ENCODE assay signal across 8 mouse cellular contexts in the genomic region with DNA sequence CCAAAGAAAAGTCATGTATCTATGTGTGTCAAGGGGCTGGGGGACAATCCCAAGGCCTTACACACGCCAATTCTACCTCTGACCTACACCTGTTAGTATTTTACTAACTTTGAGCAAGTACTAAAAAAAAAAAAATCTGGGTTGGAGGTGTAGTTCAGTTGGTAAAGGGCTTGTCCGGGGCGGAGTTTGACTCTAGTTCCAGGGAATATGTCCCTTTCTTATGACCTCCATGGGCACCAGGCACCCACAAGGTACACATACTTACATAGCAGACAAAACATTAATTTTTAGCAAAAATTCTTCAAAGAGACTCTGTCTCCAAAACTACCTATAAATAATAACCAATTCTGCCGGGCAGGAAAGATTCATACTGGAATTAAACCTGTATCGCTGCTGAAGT. TPM values are rescaled to one million over a fixed set of nuclear protein-coding genes. Genes with fewer than 3 reads are reported as not detected.
DNase-seq lines count a peak whose midpoint lies in the region; ATAC-seq and TF ChIP-seq lines count a peak whose summit lies in the region.

No protein-coding gene starts in this region.

- TF ChIP-seq RAD21 in CH12.LX (IDR thresholded peaks at IDR 0.05; ENCODE audit: low read depth, low read length), result no peak

- peak overlapping the region; percentile 79 for H3K4me2 ChIP-seq in CH12.LX (ENCODE audit: insufficient read depth, low read depth, poor library complexity, severe bottlenecking)
- H3K4me2 ChIP-seq in forebrain, embryonic 16.5 days (ENCODE audit: low read length), result peak overlapping the region; percentile 87
- peak overlapping the region; percentile 75 for H3K4me2 ChIP-seq in liver, embryonic 13.5 days

- H3K79me2 ChIP-seq in CH12.LX (replicated peaks; ENCODE audit: control insufficient read depth, extremely low read depth, insufficient read depth, poor library complexity, severe bottlenecking), result peaks cover 58% of the 10 kb centered on the region

- no peaks in the 10 kb centered on the region for H3K27me3 ChIP-seq in heart, embryonic 10.5 days (ENCODE audit: insufficient read depth, poor library complexity, severe bottlenecking)
- no peaks in the 10 kb centered on the region for H3K27me3 ChIP-seq in CH12.LX (replicated peaks)
- no peaks in the 10 kb centered on the region for H3K27me3 ChIP-seq in forebrain, embryonic 16.5 days (replicated peaks; ENCODE audit: control insufficient read depth, insufficient read depth, low read length)
- no peaks in the 10 kb centered on the region for H3K27me3 ChIP-seq in liver, embryonic 13.5 days

- H3K4me1 ChIP-seq in heart, embryonic 10.5 days, result peaks cover 29% of the 10 kb centered on the region
- peaks cover 0 to 52% of the 10 kb centered on the region in 2 experiments; a peak in 2 of 4 replicates for H3K4me1 ChIP-seq in CH12.LX (ENCODE audit: control insufficient read depth in 1 of 2, insufficient read depth in 2 of 2)
- H3K4me1 ChIP-seq in forebrain, embryonic 16.5 days (replicated peaks; ENCODE audit: control insufficient read depth, insufficient read depth, low read length), result peaks cover 38% of the 10 kb centered on the region
- peaks cover 59% of the 10 kb centered on the region for H3K4me1 ChIP-seq in liver, embryonic 13.5 days (replicated peaks)

- WGBS in heart, embryonic 10.5 days, result 32% methylated on average over 5 of the region's 5 CpGs
- 45% methylated on average over 5 of the region's 5 CpGs for WGBS in forebrain, embryonic 16.5 days
- WGBS in liver, embryonic 13.5 days (ENCODE audit: insufficient replicate concordance), result 28% methylated on average over 5 of the region's 5 CpGs

- peaks cover 36% of the 10 kb centered on the region for H3K36me3 ChIP-seq in heart, embryonic 10.5 days
- H3K36me3 ChIP-seq in CH12.LX (replicated peaks in 1 of 2; ENCODE audit: control insufficient read depth in 1 of 2, insufficient read depth in 1 of 2, low read length in 1 of 2), result peaks cover 18 to 31% of the 10 kb centered on the region in 2 experiments
- no peaks in the 10 kb centered on the region; the same call in 1 of the 2 replicates for H3K36me3 ChIP-seq in forebrain, embryonic 16.5 days (ENCODE audit: control insufficient read depth, insufficient read depth)
- H3K36me3 ChIP-seq in liver, embryonic 13.5 days, result peaks cover 34% of the 10 kb centered on the region

- no peaks in the 10 kb centered on the region for H3K9me3 ChIP-seq in heart, embryonic 10.5 days
- H3K9me3 ChIP-seq in CH12.LX (replicated peaks; ENCODE audit: low read length), result no peaks in the 10 kb centered on the region
- H3K9me3 ChIP-seq in forebrain, embryonic 16.5 days (ENCODE audit: control insufficient read depth, low read length), result no peaks in the 10 kb centered on the region
- H3K9me3 ChIP-seq in liver, embryonic 13.5 days (replicated peaks), result no peaks in the 10 kb centered on the region

- dilution Hi-C loops in CH12.LX (cut with MboI; ENCODE audit: extremely low pct_ligation_motif_present, extremely low pct_unique_long_range_greater_than_20kb, low sequenced_read_pairs), result no loop called here

- peak overlapping the region; percentile 97 for H3K4me3 ChIP-seq in heart, embryonic 10.5 days
- peak overlapping the region; percentile 59 to 91 (median 84) for H3K4me3 ChIP-seq in CH12.LX (replicated peaks in 1 of 3; ENCODE audit: low read depth in 2 of 3, low read length in 2 of 3, poor library complexity in 1 of 3)
- H3K4me3 ChIP-seq in forebrain, embryonic 16.5 days (replicated peaks; ENCODE audit: low read length), result peak overlapping the region; percentile 73
- peak overlapping the region; percentile 82 for H3K4me3 ChIP-seq in liver, embryonic 13.5 days (replicated peaks)

- in situ Hi-C loops in CH12.LX (cut with MboI; ENCODE audit: low pct_ligation_motif_present, low pct_unique_long_range_greater_than_20kb, low sequenced_read_pairs), result no loop called here

- DNase-seq in heart, embryonic 10.5 days (ENCODE audit: low spot score), result no peak
- DNase-seq in heart, postnatal 25 days (ENCODE audit: low spot score), result no peak
- no peak for DNase-seq in CH12.LX (ENCODE audit: extremely low read depth)
- no peak for DNase-seq in liver, embryonic 13.5 days
- DNase-seq in frontal cortex, postnatal 25 days (ENCODE audit: low spot score in 2 of 2), result no peak
- DNase-seq in urinary bladder, postnatal 4 days (ENCODE audit: low spot score in 2 of 2), result no peak
- DNase-seq in frontal cortex, postnatal 14 days (ENCODE audit: low spot score in 2 of 2), result no peak

- H3K27ac ChIP-seq in heart, embryonic 10.5 days, result peak overlapping the region; percentile 98
- H3K27ac ChIP-seq in CH12.LX (ENCODE audit: insufficient read depth, low read depth), result no peak overlapping the region
- peak overlapping the region; percentile 73 for H3K27ac ChIP-seq in forebrain, embryonic 16.5 days (ENCODE audit: low read length)
- peak overlapping the region; percentile 83 for H3K27ac ChIP-seq in liver, embryonic 13.5 days

- ATAC-seq in forebrain, embryonic 16.5 days, result no peak
- no peak for ATAC-seq in liver, embryonic 13.5 days (ENCODE audit: low read depth)

- intact Hi-C loops in heart, postnatal 25 days (cut with DNase I), result loop anchor here (5.0 kb wide), 1 partner anchor 37 kb away; a partner anchor contains a TSS

- peak overlapping the region; percentile 82 for H3K9ac ChIP-seq in CH12.LX (ENCODE audit: insufficient read depth, low read depth)
- H3K9ac ChIP-seq in forebrain, embryonic 16.5 days (replicated peaks; ENCODE audit: low read depth, low read length), result peak overlapping the region; percentile 83
- H3K9ac ChIP-seq in liver, embryonic 13.5 days, result peak overlapping the region; percentile 85

- no peak for TF ChIP-seq POLR2A in CH12.LX (IDR thresholded peaks at IDR 0.05; ENCODE audit: low read depth, low read length)

- TF ChIP-seq CTCF in CH12.LX (conservative IDR thresholded peaks at IDR 0.05 in 1 of 2, IDR thresholded peaks at IDR 0.05 in 1 of 2; ENCODE audit: low read depth in 2 of 2, low read length in 2 of 2), result no peak

- TF ChIP-seq EP300 in CH12.LX (IDR thresholded peaks at IDR 0.05; ENCODE audit: low read length), result no peak

TF ChIP-seq in CH12.LX, 34 proteins besides CTCF, POLR2A, EP300 and RAD21:
- TF ChIP-seq TCF12 (IDR thresholded peaks at IDR 0.05; ENCODE audit: low read depth, low read length) (no peak), CHD2 (IDR thresholded peaks at IDR 0.05; ENCODE audit: low read length) (no peak)

RNA-seq across cellular contexts. Expression of a gene that starts 1.1 kb away (rescaled TPM):
- polyA plus RNA-seq in heart, embryonic 10.5 days (2016; fragmentation: Nextera tagmentation; extraction: Ambion mirVana), result 664 and 694 TPM in 2 replicates
- total RNA-seq in heart, postnatal 25 days (2021), result 100 to 1,000 TPM; 277 to 278 TPM
- total RNA-seq in CH12.LX (2012; rRNA removed) (347 and 373 TPM in 2 replicates), CH12.LX (2014; rRNA removed) (517 and 533 TPM in 2 replicates)
- 450 and 470 TPM in 2 replicates for polyA plus RNA-seq in CH12.LX (2012; ENCODE audit: insufficient read length, low read depth)
- polyA plus RNA-seq in forebrain, embryonic 16.5 days (2015; fragmentation: Nextera tagmentation; extraction: Ambion mirVana), result 794 and 796 TPM in 2 replicates
- 273 and 281 TPM in 2 replicates for polyA plus RNA-seq in liver, embryonic 13.5 days (2015; fragmentation: Nextera tagmentation; extraction: Ambion mirVana)

RNA-seq across cellular contexts. Expression of a gene that starts 22.6 kb away (rescaled TPM):
- 130 and 174 TPM in 2 replicates for polyA plus RNA-seq in heart, embryonic 10.5 days (2016; fragmentation: Nextera tagmentation; extraction: Ambion mirVana)
- total RNA-seq in heart, postnatal 25 days (2021), result 10 to 100 TPM; 21.1 to 24.6 TPM
- total RNA-seq in CH12.LX (2012; rRNA removed), result 139 and 186 TPM in 2 replicates
- total RNA-seq in CH12.LX (2014; rRNA removed), result 308 and 390 TPM in 2 replicates
- 347 and 399 TPM in 2 replicates for polyA plus RNA-seq in CH12.LX (2012; ENCODE audit: insufficient read length, low read depth)
- 127 and 131 TPM in 2 replicates for polyA plus RNA-seq in forebrain, embryonic 16.5 days (2015; fragmentation: Nextera tagmentation; extraction: Ambion mirVana)
- 83.0 and 104 TPM in 2 replicates for polyA plus RNA-seq in liver, embryonic 13.5 days (2015; fragmentation: Nextera tagmentation; extraction: Ambion mirVana)

RNA-seq across cellular contexts. Expression of a gene that starts 35.0 kb away (rescaled TPM):
- 1,191 and 1,224 TPM in 2 replicates for polyA plus RNA-seq in heart, embryonic 10.5 days (2016; fragmentation: Nextera tagmentation; extraction: Ambion mirVana)
- 100 to 1,000 TPM; 429 to 473 TPM for total RNA-seq in heart, postnatal 25 days (2021)
- 269 and 378 TPM in 2 replicates for total RNA-seq in CH12.LX (2012; rRNA removed)
- total RNA-seq in CH12.LX (2014; rRNA removed), result 1,274 and 1,469 TPM in 2 replicates
- polyA plus RNA-seq in CH12.LX (2012; ENCODE audit: insufficient read length, low read depth), result 934 and 1,078 TPM in 2 replicates
- polyA plus RNA-seq in forebrain, embryonic 16.5 days (2015; fragmentation: Nextera tagmentation; extraction: Ambion mirVana), result 455 and 488 TPM in 2 replicates
- polyA plus RNA-seq in liver, embryonic 13.5 days (2015; fragmentation: Nextera tagmentation; extraction: Ambion mirVana), result 994 and 1,129 TPM in 2 replicates

RNA-seq across cellular contexts. Expression of a gene that starts 53.9 kb away (rescaled TPM):
- 1.7 and 2.8 TPM in 2 replicates for polyA plus RNA-seq in heart, embryonic 10.5 days (2016; fragmentation: Nextera tagmentation; extraction: Ambion mirVana)
- 1 to 10 TPM; 3.0 to 4.2 TPM for total RNA-seq in heart, postnatal 25 days (2021)
- 2.5 and 2.6 TPM in 2 replicates for total RNA-seq in CH12.LX (2012; rRNA removed)
- 2.9 and 3.5 TPM in 2 replicates for total RNA-seq in CH12.LX (2014; rRNA removed)
- polyA plus RNA-seq in CH12.LX (2012; ENCODE audit: insufficient read length, low read depth), result 3.4 and 4.0 TPM in 2 replicates
- 1.9 and 3.6 TPM in 2 replicates for polyA plus RNA-seq in forebrain, embryonic 16.5 days (2015; fragmentation: Nextera tagmentation; extraction: Ambion mirVana)
- polyA plus RNA-seq in liver, embryonic 13.5 days (2015; fragmentation: Nextera tagmentation; extraction: Ambion mirVana), result 1.7 and 1.8 TPM in 2 replicates

RNA-seq across cellular contexts. Expression of a gene that starts 57.8 kb away (rescaled TPM):
- polyA plus RNA-seq in heart, embryonic 10.5 days (2016; fragmentation: Nextera tagmentation; extraction: Ambion mirVana), result 33.6 and 37.0 TPM in 2 replicates
- 10 to 100 TPM; 57.6 TPM for total RNA-seq in heart, postnatal 25 days (2021)
- total RNA-seq in CH12.LX (2012; rRNA removed) (10.0 and 10.5 TPM in 2 replicates), CH12.LX (2014; rRNA removed) (28.2 and 32.1 TPM in 2 replicates)
- 15.4 and 15.5 TPM in 2 replicates for polyA plus RNA-seq in CH12.LX (2012; ENCODE audit: insufficient read length, low read depth)
- polyA plus RNA-seq in forebrain, embryonic 16.5 days (2015; fragmentation: Nextera tagmentation; extraction: Ambion mirVana), result 24.9 and 27.8 TPM in 2 replicates
- 13.6 and 17.1 TPM in 2 replicates for polyA plus RNA-seq in liver, embryonic 13.5 days (2015; fragmentation: Nextera tagmentation; extraction: Ambion mirVana)
